Mouse (Mus musculus) cerebellum, adult 2 months (tissue): ENCODE results near the gene Duxf3.

Source experiments
- CTCF ChIP-seq: fragments of 200-500 bp; IDR thresholded peaks from 2 replicates; pipeline ENCODE4 v1.5.1; 2011; ENCODE audit warnings: low read depth, mild to moderate bottlenecking, control low read depth, low read length, moderate library complexity, borderline replicate concordance; ENCODE audit not compliant: insufficient read depth
- POLR2A ChIP-seq: fragments of 200-500 bp; IDR thresholded peaks from 2 replicates; pipeline ENCODE4 v1.6.1; 2011; ENCODE audit warnings: low read length, control low read depth, borderline replicate concordance; ENCODE audit not compliant: insufficient read depth

- TF ChIP-seq POLR2A (no peak), CTCF (no peak)
These were observed 26.5 kb downstream of the Duxf3 start for GRCm38 (mm10) chr10:58205986-58206385.
